In genomic region chr11:8061989-8062388, GRCm38 (mm10) we compare ENCODE assay signal across 33 mouse cellular contexts.
"Had no signal": no experiment of that assay in that cellular context is flagged by ENCODE, and none has a peak within 500 bp of the region (broad histone marks: within the 10 kb centered on the region; RNA-seq: fewer than 3 reads in every experiment).

No protein-coding gene starts in this region.

- H3K9ac ChIP-seq: limb, embryonic 12.5 days; limb, embryonic 13.5 days; limb, embryonic 15.5 days; liver, embryonic 12.5 days; liver, embryonic 13.5 days; liver, embryonic 14.5 days; liver, embryonic 15.5 days; liver, postnatal 0 days; lung, embryonic 14.5 days; lung, embryonic 15.5 days; midbrain, embryonic 12.5 days; midbrain, embryonic 13.5 days; midbrain, embryonic 15.5 days; neural tube, embryonic 12.5 days; neural tube, embryonic 13.5 days had no signal

- H3K36me3 ChIP-seq: limb, embryonic 10.5 days; limb, embryonic 12.5 days; limb, embryonic 13.5 days; limb, embryonic 15.5 days; liver, embryonic 12.5 days; liver, embryonic 13.5 days; liver, embryonic 15.5 days; lung, embryonic 15.5 days; midbrain, embryonic 10.5 days; midbrain, embryonic 12.5 days; midbrain, embryonic 13.5 days; midbrain, embryonic 15.5 days; neural tube, embryonic 12.5 days; neural tube, embryonic 13.5 days had no signal

- ATAC-seq: liver, embryonic 12.5 days; liver, postnatal 0 days; lung, postnatal 0 days; midbrain, embryonic 13.5 days; midbrain, embryonic 15.5 days; midbrain, embryonic 16.5 days had no signal

- H3K9me3 ChIP-seq: limb, embryonic 10.5 days; limb, embryonic 12.5 days; limb, embryonic 13.5 days; limb, embryonic 15.5 days; liver, embryonic 12.5 days; liver, embryonic 13.5 days; liver, embryonic 15.5 days; lung, embryonic 15.5 days; megakaryocyte, embryonic 14.5 days; midbrain, embryonic 10.5 days; midbrain, embryonic 12.5 days; midbrain, embryonic 13.5 days; midbrain, embryonic 15.5 days; neural tube, embryonic 12.5 days; neural tube, embryonic 13.5 days had no signal

- H3K27me3 ChIP-seq: limb, embryonic 12.5 days; limb, embryonic 13.5 days; limb, embryonic 15.5 days; liver, embryonic 12.5 days; liver, embryonic 13.5 days; liver, embryonic 15.5 days; lung, embryonic 15.5 days; megakaryocyte, embryonic 14.5 days; midbrain, embryonic 12.5 days; midbrain, embryonic 13.5 days; midbrain, embryonic 15.5 days; neural tube, embryonic 12.5 days; neural tube, embryonic 13.5 days had no signal

- DNase-seq: left cerebral cortex, postnatal 4 days; liver; liver, embryonic 13.5 days; liver, postnatal 0 days; lung, adult 18-20 months; lung, adult 2 months; lung, embryonic 14.5 days; lung, postnatal 10 days; lung, postnatal 14 days; lung, postnatal 36 days; lung, postnatal 4 days; midbrain, embryonic 14.5 days had no signal

- H3K4me1 ChIP-seq: limb, embryonic 12.5 days; limb, embryonic 13.5 days; limb, embryonic 15.5 days; liver, embryonic 12.5 days; liver, embryonic 13.5 days; liver, embryonic 15.5 days; lung, embryonic 15.5 days; megakaryocyte, embryonic 14.5 days; midbrain, embryonic 10.5 days; midbrain, embryonic 12.5 days; midbrain, embryonic 13.5 days; midbrain, embryonic 15.5 days; neural tube, embryonic 12.5 days; neural tube, embryonic 13.5 days had no signal

- H3K4me3 ChIP-seq: limb, embryonic 10.5 days; limb, embryonic 12.5 days; limb, embryonic 13.5 days; limb, embryonic 15.5 days; liver, embryonic 12.5 days; liver, embryonic 13.5 days; liver, embryonic 15.5 days; lung, embryonic 15.5 days; megakaryocyte, embryonic 14.5 days; midbrain, embryonic 10.5 days; midbrain, embryonic 12.5 days; midbrain, embryonic 13.5 days; midbrain, embryonic 15.5 days; myocyte; neural tube, embryonic 12.5 days; neural tube, embryonic 13.5 days had no signal

- H3K4me2 ChIP-seq: limb, embryonic 12.5 days; limb, embryonic 13.5 days; limb, embryonic 15.5 days; liver, embryonic 11.5 days; liver, embryonic 12.5 days; liver, embryonic 13.5 days; liver, embryonic 15.5 days; lung, embryonic 14.5 days; lung, embryonic 15.5 days; midbrain, embryonic 11.5 days; midbrain, embryonic 12.5 days; midbrain, embryonic 13.5 days; midbrain, embryonic 15.5 days; neural tube, embryonic 12.5 days; neural tube, embryonic 13.5 days had no signal

- H3K27ac ChIP-seq: limb, embryonic 10.5 days; limb, embryonic 12.5 days; limb, embryonic 13.5 days; limb, embryonic 15.5 days; liver, embryonic 12.5 days; liver, embryonic 13.5 days; liver, embryonic 14.5 days; liver, embryonic 15.5 days; lung, embryonic 15.5 days; macrophage; midbrain, embryonic 10.5 days; midbrain, embryonic 12.5 days; midbrain, embryonic 13.5 days; midbrain, embryonic 15.5 days; neural tube, embryonic 12.5 days; neural tube, embryonic 13.5 days had no signal
